Mouse (Mus musculus) ES-E14 (cell line): ENCODE measurements at regions not wholly inside any gene's neighbourhood (a gene's known extent, or its start where the extent isn't known, plus 50 kb on each side); places are given as distances from the start of the nearest gene placed in this dataset.
A peak's percentile ranks its signal among the peaks of the same experiment; 100 is the strongest.

Experiments used
- DNase-seq: peaks from one replicate; pipeline ENCODE4 v3.0.0-alpha.2; 2013; ENCODE audit warnings: low read depth, low spot score
- H3K27ac ChIP-seq: 2 replicates; pipeline ENCODE4 v1.5.1; 2012; ENCODE audit warnings: low read depth, mild to moderate bottlenecking, low read length, moderate library complexity, mixed read lengths; ENCODE audit not compliant: poor library complexity, insufficient read depth, severe bottlenecking
- H3K36me3 ChIP-seq: 2 replicates; pipeline ENCODE4 v1.6.1; 2012; ENCODE audit warnings: mild to moderate bottlenecking, low read length, moderate library complexity, mixed read lengths; ENCODE audit not compliant: control insufficient read depth, poor library complexity, insufficient read depth, severe bottlenecking
- H3K4me1 ChIP-seq, 2 experiments: fragments of 150-350 bp in 1 of 2; sonication (generic) in 1 of 2; 2 replicates each; pipeline ENCODE4 v1.6.1; 2012; ENCODE audit warnings: low read length in 2 of 2, mild to moderate bottlenecking in 1 of 2, mixed read lengths in 1 of 2; ENCODE audit not compliant: control insufficient read depth in 2 of 2, insufficient read depth in 2 of 2, poor library complexity in 1 of 2
- H3K4me3 ChIP-seq, 2 experiments: fragments of 150-350 bp in 1 of 2; sonication (generic) in 1 of 2; 2 replicates each; pipeline ENCODE4 v1.5.1; 2012; ENCODE audit warnings: low read length in 2 of 2, low read depth in 1 of 2, mild to moderate bottlenecking in 1 of 2, mixed read lengths in 1 of 2; ENCODE audit not compliant: insufficient read depth in 1 of 2, poor library complexity in 1 of 2, severe bottlenecking in 1 of 2
- H3K9ac ChIP-seq: 2 replicates; pipeline ENCODE4 v1.6.1; 2012; ENCODE audit warnings: low read depth, mild to moderate bottlenecking, low read length, mixed read lengths; ENCODE audit not compliant: poor library complexity, insufficient read depth, severe bottlenecking
- H3K9me3 ChIP-seq: fragments of 150-350 bp; sonication (generic); 2 replicates; pipeline ENCODE4 v1.6.1; 2012; ENCODE audit warnings: low read depth, mild to moderate bottlenecking, low read length; ENCODE audit not compliant: control insufficient read depth, insufficient read depth
- CHD2 ChIP-seq: IDR thresholded peaks from 2 replicates; pipeline ENCODE4 v1.6.1; 2014; ENCODE audit warnings: mild to moderate bottlenecking, low read depth, low read length, inconsistent platforms
- HCFC1 ChIP-seq: IDR thresholded peaks from 2 replicates; pipeline ENCODE4 v1.6.1; 2012; ENCODE audit warnings: low read length, inconsistent platforms, borderline replicate concordance; ENCODE audit not compliant: insufficient read depth
- MAFK ChIP-seq: IDR thresholded peaks from 2 replicates; pipeline ENCODE4 v1.6.1; 2014; ENCODE audit warnings: mild to moderate bottlenecking, low read depth, low read length, inconsistent platforms; ENCODE audit not compliant: insufficient read depth
- ZC3H11A ChIP-seq: IDR thresholded peaks from 2 replicates; pipeline ENCODE4 v1.6.1; 2012; ENCODE audit warnings: low read depth, mild to moderate bottlenecking, inconsistent platforms, low read length, borderline replicate concordance
- ZNF384 ChIP-seq: IDR thresholded peaks from 2 replicates; pipeline ENCODE4 v1.6.1; 2012; ENCODE audit warnings: low read depth, low read length, inconsistent platforms
- in situ Hi-C, 2 experiments: fragments of 600-800 bp; cut with MboI; formaldehyde crosslinking; loops; one replicate each; pipeline ENCODE4 v1.15.1; 2025; ENCODE audit warnings: low sequenced_read_pairs in 2 of 2, inconsistent platforms in 1 of 2; ENCODE audit not compliant: unreplicated experiment in 2 of 2

DNA sequence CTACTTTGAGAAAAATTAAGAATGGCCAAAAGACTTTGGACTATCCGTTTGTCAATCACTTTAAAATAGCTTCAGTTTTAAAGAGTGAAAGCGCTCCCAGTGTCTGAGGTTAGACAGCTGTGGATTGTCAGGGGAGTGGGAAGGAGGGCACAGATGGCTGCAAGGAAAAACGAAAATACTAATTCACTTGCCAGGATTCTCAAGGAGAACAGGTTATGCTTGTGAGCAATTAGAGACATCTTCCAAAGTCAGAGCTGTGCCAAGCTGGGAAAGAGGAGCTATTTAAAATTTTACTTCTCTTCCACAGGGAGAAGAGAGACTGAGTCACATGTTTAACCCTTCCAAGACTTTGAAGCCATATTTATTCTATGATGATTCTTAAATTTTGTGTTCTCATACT lies 979.5 kb upstream of the Gm7489 start:
- in situ Hi-C loops: no loop called here
- DNase-seq: no peak
- H3K4me1 ChIP-seq: no peaks in the 10 kb centered on the region
- no peak overlapping the region for H3K27ac ChIP-seq
- no peak overlapping the region for H3K4me3 ChIP-seq
- no peaks in the 10 kb centered on the region for H3K36me3 ChIP-seq
- no peaks in the 10 kb centered on the region for H3K9me3 ChIP-seq
- H3K9ac ChIP-seq: no peak overlapping the region
- TF ChIP-seq ZNF384 (no peak), CHD2 (no peak), ZC3H11A (no peak), HCFC1 (no peak), MAFK (no peak)

DNA sequence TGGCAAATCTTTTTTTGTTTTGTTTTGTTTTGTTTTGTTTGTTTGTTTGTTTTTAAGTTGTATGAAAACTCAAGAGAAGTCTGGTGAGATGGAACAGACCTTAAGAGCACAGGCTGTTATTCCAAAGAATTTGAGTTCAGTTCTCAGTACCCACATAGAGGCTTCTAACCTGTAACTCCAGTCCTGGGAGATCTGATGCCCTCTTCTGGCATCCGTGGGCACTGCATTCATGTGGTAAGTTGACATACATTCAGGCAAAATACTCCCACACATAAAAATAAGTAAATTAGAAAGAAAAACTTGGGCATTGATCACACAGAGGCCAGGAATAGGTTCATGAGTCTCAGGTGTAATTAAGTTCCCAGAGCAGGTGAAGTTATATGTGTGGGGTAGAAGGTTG lies 977.5 kb upstream of the Gm7489 start:
- Histone ChIP-seq H3K9me3 (no peaks in the 10 kb centered on the region), H3K9ac (no peak overlapping the region), H3K27ac (no peak overlapping the region), H3K36me3 (no peaks in the 10 kb centered on the region), H3K4me3 (no peak overlapping the region), H3K4me1 (no peaks in the 10 kb centered on the region)
- peak; percentile 24 for DNase-seq
- in situ Hi-C loops: no loop called here
- no peak for TF ChIP-seq ZNF384
- 0 out of 2 replicates have a peak, but pooled peaks have one; percentile 38 for TF ChIP-seq ZC3H11A
- TF ChIP-seq MAFK: no peak

DNA sequence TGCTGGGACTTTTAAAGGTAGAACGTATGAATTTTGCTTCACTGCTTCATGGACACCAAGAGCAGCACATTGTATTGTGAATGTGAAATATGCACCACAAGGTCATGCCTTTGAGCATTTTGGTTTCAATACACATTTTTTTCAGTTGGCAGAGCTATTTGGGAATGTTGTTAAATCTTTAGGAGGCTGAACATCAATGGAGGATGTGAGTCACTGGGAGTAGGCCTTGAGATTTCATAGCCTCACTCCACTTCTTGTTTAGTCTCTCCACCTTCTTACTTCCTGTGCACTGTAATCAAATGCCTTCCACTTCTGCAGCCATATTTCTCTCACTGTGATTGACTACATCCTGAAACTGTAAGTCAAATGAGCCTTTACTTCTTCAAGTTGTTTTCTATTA lies 962.4 kb upstream of the Gm7489 start:
- Histone ChIP-seq H3K9me3 (0 out of 2 replicates have a peak, but pooled peaks cover 2% of the 10 kb centered on the region), H3K36me3 (no peaks in the 10 kb centered on the region), H3K4me3 (no peak overlapping the region), H3K4me1 (no peaks in the 10 kb centered on the region), H3K27ac (no peak overlapping the region), H3K9ac (no peak overlapping the region)
- in situ Hi-C loops: no loop called here
- no peak for DNase-seq
- TF ChIP-seq MAFK: no peak
- no peak for TF ChIP-seq CHD2
- no peak for TF ChIP-seq ZC3H11A
- no peak for TF ChIP-seq HCFC1
- no peak for TF ChIP-seq ZNF384

DNA sequence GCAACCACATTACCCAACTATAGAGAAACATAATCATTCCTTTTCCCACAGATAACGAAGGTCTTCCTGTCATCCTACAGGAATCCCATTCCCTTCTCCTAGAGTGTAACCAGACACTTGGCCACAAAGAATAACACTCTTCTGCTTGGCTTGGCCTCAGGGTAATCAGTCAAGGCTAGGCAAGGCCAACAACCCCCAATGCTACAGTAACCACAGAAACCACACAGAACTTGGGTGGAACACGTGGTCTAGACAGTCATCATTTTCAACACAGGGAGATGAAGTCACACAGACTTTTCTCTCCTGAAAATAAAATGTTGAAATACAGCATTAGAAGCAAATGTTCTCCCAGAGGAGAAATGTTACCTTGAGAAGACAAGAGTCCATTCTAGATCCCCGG lies 956.3 kb upstream of the Gm7489 start:
- no peak overlapping the region for H3K9ac ChIP-seq
- no peak overlapping the region for H3K27ac ChIP-seq
- no peaks in the 10 kb centered on the region for H3K9me3 ChIP-seq
- no peak for DNase-seq
- TF ChIP-seq ZNF384 (no peak), MAFK (no peak), CHD2 (no peak), HCFC1 (no peak), ZC3H11A (no peak)
- in situ Hi-C loops: no loop called here
- no peaks in the 10 kb centered on the region for H3K4me1 ChIP-seq
- no peak overlapping the region for H3K4me3 ChIP-seq
- H3K36me3 ChIP-seq: no peaks in the 10 kb centered on the region

DNA sequence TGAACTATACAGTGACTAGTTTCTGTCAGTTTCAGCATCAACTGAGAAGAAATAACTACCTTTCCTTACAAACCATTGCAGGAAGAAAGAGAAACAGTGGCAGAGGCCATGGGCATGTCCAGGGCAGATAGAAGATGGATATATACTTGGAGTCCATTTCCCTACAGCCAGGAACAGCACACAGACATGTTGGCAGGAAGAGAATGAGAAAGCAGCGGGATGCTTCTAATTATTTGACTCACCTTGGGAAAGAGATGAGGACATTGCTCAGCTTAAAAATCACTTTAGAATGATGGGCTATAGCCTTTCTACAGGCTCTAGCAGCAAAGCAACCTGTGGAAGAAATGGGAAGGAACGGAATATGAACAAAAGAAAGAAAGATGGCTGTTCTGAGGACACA lies 947.6 kb upstream of the Gm7489 start:
- in situ Hi-C loops: no loop called here
- DNase-seq: no peak
- no peak for TF ChIP-seq ZNF384
- Histone ChIP-seq H3K4me1 (no peaks in the 10 kb centered on the region), H3K27ac (no peak overlapping the region), H3K36me3 (no peaks in the 10 kb centered on the region), H3K4me3 (no peak overlapping the region), H3K9ac (no peak overlapping the region), H3K9me3 (no peaks in the 10 kb centered on the region)
